Mouse (Mus musculus): Measurements from ENCODE around the gene Rnf180. TPM values are rescaled to one million over a fixed set of nuclear protein-coding genes. Genes with fewer than 3 reads are reported as not detected.

Gene Rnf180
- total and polyA plus RNA-seq, 3 experiments = 0.13 to 0.66 TPM; not detected in 1

DNA sequence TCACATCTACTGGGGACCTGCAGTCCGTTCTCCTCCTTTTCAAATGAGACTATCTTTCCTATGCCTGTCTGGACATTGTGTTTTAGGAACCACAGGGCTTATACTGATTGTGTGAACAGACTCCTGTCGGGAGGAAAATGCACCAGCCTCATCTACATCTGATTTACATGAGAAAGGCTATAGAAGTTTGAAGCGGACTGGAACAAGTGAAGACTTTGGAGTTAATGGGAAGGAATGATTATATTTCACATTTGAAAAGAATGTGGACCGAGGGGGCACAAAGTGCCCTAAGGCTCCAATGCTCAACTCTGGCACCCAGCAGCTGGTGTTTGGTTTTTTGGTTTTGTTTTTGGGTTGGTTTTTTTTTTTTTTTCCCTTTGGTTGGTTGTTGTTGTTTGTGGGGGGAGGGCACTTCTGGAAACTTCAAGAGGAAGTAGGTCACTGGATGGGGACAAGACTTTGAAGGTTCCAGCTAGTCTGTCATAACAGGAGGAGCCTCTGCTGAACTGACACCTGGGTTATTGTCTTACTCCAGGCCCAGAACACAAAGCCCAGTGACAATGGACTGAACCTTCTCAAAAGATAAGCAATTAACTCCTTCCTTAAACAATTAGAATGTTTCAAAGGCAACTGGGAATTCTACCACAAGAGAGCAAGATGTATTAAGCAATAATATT, 37.7 kb downstream of the Rnf180 start:
- TF ChIP-seq ETS1 (conservative IDR thresholded peaks at IDR 0.05; ENCODE audit: low read depth, low read length) (no peak), CHD2 (IDR thresholded peaks at IDR 0.05; ENCODE audit: low read length) (no peak), MAX (IDR thresholded peaks at IDR 0.05; ENCODE audit: low read length) (no peak), MEF2A (IDR thresholded peaks at IDR 0.05; ENCODE audit: borderline replicate concordance, low read depth, low read length) (no peak), RCOR1 (conservative IDR thresholded peaks at IDR 0.05; ENCODE audit: low read depth, low read length) (no peak), ZKSCAN1 (IDR thresholded peaks at IDR 0.05; ENCODE audit: borderline replicate concordance, low read depth, low read length) (no peak), SIN3A (IDR thresholded peaks at IDR 0.05; ENCODE audit: low read length) (no peak), ZMIZ1 (IDR thresholded peaks at IDR 0.05; ENCODE audit: low read depth, low read length) (no peak), ZC3H11A (IDR thresholded peaks at IDR 0.05; ENCODE audit: low read depth, low read length) (no peak), KAT2A (IDR thresholded peaks at IDR 0.05; ENCODE audit: insufficient replicate concordance, low read length) (no peak), E2F4 (IDR thresholded peaks at IDR 0.05; ENCODE audit: insufficient replicate concordance, low read depth, low read length) (no peak), ZNF384 (IDR thresholded peaks at IDR 0.05; ENCODE audit: low read depth, low read length) (no peak), PAX5 (IDR thresholded peaks at IDR 0.05; ENCODE audit: low read length) (no peak), JUND (conservative IDR thresholded peaks at IDR 0.05; ENCODE audit: low read depth, low read length) (no peak), MAZ (IDR thresholded peaks at IDR 0.05; ENCODE audit: low read depth, low read length) (no peak), MYC (IDR thresholded peaks at IDR 0.05; ENCODE audit: low read depth, low read length) (no peak), USF2 (conservative IDR thresholded peaks at IDR 0.05; ENCODE audit: low read depth, low read length) (no peak), CTCF (conservative IDR thresholded peaks at IDR 0.05 in 1 of 2, IDR thresholded peaks at IDR 0.05 in 1 of 2; ENCODE audit: low read depth in 2 of 2, low read length in 2 of 2) (no peak), MXI1 (IDR thresholded peaks at IDR 0.05; ENCODE audit: low read depth, low read length) (no peak)
- Histone ChIP-seq H3K27ac (ENCODE audit: insufficient read depth, low read depth) (no peak overlapping the region), H3K4me2 (ENCODE audit: insufficient read depth, low read depth, poor library complexity, severe bottlenecking) (no peak overlapping the region), H3K9me3 (replicated peaks; ENCODE audit: low read length) (no peaks in the 10 kb centered on the region), H3K4me1 (ENCODE audit: control insufficient read depth in 1 of 2, insufficient read depth in 2 of 2) (no peaks in the 10 kb centered on the region), H3K36me3 (replicated peaks in 1 of 2; ENCODE audit: control insufficient read depth in 1 of 2, insufficient read depth in 1 of 2, low read length in 1 of 2) (no peaks in the 10 kb centered on the region), H3K4me3 (replicated peaks in 1 of 3; ENCODE audit: low read depth in 2 of 3, low read length in 2 of 3, poor library complexity in 1 of 3) (no peak overlapping the region), H3K79me2 (replicated peaks; ENCODE audit: control insufficient read depth, extremely low read depth, insufficient read depth, poor library complexity, severe bottlenecking) (no peaks in the 10 kb centered on the region), H3K27me3 (replicated peaks) (no peaks in the 10 kb centered on the region), H3K9ac (ENCODE audit: insufficient read depth, low read depth) (no peak overlapping the region)
- no peak for DNase-seq (ENCODE audit: extremely low read depth)
- in situ Hi-C loops (cut with MboI; ENCODE audit: low pct_ligation_motif_present, low pct_unique_long_range_greater_than_20kb, low sequenced_read_pairs) = no loop called here
- dilution Hi-C loops (cut with MboI; ENCODE audit: extremely low pct_ligation_motif_present, extremely low pct_unique_long_range_greater_than_20kb, low sequenced_read_pairs) = no loop called here

DNA sequence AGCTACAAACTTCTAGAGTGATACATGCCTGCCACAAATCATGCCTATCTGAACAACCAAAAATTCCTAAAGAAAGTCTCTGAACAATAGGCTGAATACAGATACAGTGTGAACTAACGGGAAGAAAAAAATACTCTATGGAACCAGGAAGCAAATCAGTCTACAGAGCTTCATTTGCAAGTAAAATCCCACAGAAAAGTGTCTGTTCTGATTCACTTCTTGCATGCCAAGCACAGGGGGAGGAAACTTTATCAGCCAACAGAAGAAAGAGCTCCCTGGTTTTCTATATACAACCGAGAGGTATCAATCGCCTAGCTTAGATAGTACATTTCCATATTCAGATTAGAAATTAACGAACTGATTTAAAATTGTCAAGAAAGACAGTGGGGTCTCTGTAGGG, 43.8 kb downstream of the Rnf180 start:
- dilution Hi-C loops (cut with MboI; ENCODE audit: extremely low pct_ligation_motif_present, extremely low pct_unique_long_range_greater_than_20kb, low sequenced_read_pairs) = no loop called here

More for the DNA sequence above, 43.8 kb downstream of the Rnf180 start:
- in situ Hi-C loops (cut with MboI; ENCODE audit: low pct_ligation_motif_present, low pct_unique_long_range_greater_than_20kb, low sequenced_read_pairs) = no loop called here
- Histone ChIP-seq H3K9ac (ENCODE audit: insufficient read depth, low read depth) (no peak overlapping the region), H3K4me2 (ENCODE audit: insufficient read depth, low read depth, poor library complexity, severe bottlenecking) (peak overlapping the region; percentile 21; the same call in 1 of the 2 replicates), H3K27me3 (replicated peaks) (no peaks in the 10 kb centered on the region), H3K79me2 (replicated peaks; ENCODE audit: control insufficient read depth, extremely low read depth, insufficient read depth, poor library complexity, severe bottlenecking) (no peaks in the 10 kb centered on the region), H3K4me1 (ENCODE audit: control insufficient read depth in 1 of 2, insufficient read depth in 2 of 2) (peaks cover 0 to 10% of the 10 kb centered on the region in 2 experiments; a peak in 1 of 4 replicates), H3K4me3 (replicated peaks in 1 of 3; ENCODE audit: low read depth in 2 of 3, low read length in 2 of 3, poor library complexity in 1 of 3) (no peak overlapping the region), H3K9me3 (replicated peaks; ENCODE audit: low read length) (no peaks in the 10 kb centered on the region), H3K27ac (ENCODE audit: insufficient read depth, low read depth) (no peak overlapping the region), H3K36me3 (replicated peaks in 1 of 2; ENCODE audit: control insufficient read depth in 1 of 2, insufficient read depth in 1 of 2, low read length in 1 of 2) (no peaks in the 10 kb centered on the region)
- DNase-seq (ENCODE audit: extremely low read depth) = peak; percentile 33
- TF ChIP-seq POLR2AphosphoS2 (IDR thresholded peaks at IDR 0.05; ENCODE audit: low read depth, low read length) (no peak), ZNF384 (IDR thresholded peaks at IDR 0.05; ENCODE audit: low read depth, low read length) (peak; percentile 50; the same call in 1 of the 2 replicates), EP300 (IDR thresholded peaks at IDR 0.05; ENCODE audit: low read length) (peak; percentile 12; the same call in 1 of the 2 replicates), TCF12 (IDR thresholded peaks at IDR 0.05; ENCODE audit: low read depth, low read length) (no peak)
